Mouse (Mus musculus): ENCODE measurements around the gene Upf2. TPM values are rescaled to one million over a fixed set of nuclear protein-coding genes. Genes with fewer than 3 reads are reported as not detected.
"Not testable (repeated sequence)": the region's sequence is repeated elsewhere in the genome, so short reads cannot be mapped to it uniquely, and the experiment has no call there.

Gene Upf2
- polyA plus RNA-seq, 1 experiment from 2014 or later = 8.2 TPM

DNA sequence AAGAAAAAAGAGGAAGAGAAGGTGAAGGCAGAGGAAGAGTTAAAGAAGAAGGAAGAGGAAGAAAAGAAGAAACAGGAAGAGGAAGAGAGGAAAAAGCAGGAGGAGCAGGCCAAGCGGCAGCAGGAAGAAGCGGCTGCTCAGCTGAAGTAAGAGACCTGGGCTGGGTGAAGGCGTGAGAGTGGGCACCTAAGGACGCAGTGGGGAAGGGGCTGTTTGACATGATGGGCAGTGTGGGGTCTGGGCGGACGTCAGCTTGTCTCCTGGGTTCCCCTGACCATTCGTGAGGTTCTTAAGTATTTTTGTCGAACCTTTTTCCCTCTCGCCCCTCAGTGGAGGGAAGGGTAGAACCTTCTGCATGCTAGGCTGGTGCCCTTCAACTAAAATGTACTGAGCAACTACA, 6.4 kb downstream of the Upf2 start:
- 85% methylated on average over 9 of the region's 9 CpGs for WGBS
- Histone ChIP-seq H3K9me3 (no peaks in the 10 kb centered on the region), H3K27me3 (ENCODE audit: insufficient read depth, poor library complexity, severe bottlenecking) (no peaks in the 10 kb centered on the region), H3K4me1 (no peaks in the 10 kb centered on the region), H3K27ac (no peak overlapping the region), H3K36me3 (peaks cover 55% of the 10 kb centered on the region), H3K4me3 (no peak overlapping the region)
- no peak for DNase-seq (ENCODE audit: low spot score)

DNA sequence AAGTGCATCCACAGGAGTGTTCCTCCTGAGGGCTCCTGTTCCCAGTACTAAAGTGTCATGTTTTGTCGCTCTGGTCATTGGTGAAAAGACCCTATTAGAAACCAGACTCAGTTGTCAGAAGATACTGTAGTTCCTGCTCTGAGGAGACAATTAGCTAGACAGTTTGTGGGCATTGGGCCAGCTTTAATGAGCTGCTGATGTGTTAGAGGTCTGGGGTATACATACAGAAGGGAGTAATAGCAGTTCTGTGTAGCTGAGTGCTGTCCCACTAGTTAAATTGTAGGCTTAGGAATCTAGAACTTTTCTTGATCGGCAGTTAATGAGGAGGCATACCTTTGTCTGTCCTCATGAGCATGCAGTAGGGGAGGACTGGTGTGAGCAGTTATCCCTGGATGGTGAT, 11.0 kb downstream of the Upf2 start:
- H3K27ac ChIP-seq = no peak overlapping the region
- H3K4me3 ChIP-seq = no peak overlapping the region
- 89% methylated on average over 2 of the region's 2 CpGs for WGBS
- peaks cover 73% of the 10 kb centered on the region for H3K36me3 ChIP-seq
- DNase-seq (ENCODE audit: low spot score) = no peak
- H3K9me3 ChIP-seq = no peaks in the 10 kb centered on the region
- H3K27me3 ChIP-seq (ENCODE audit: insufficient read depth, poor library complexity, severe bottlenecking) = no peaks in the 10 kb centered on the region
- H3K4me1 ChIP-seq = no peaks in the 10 kb centered on the region

- not testable (repeated sequence) for H3K9me3 ChIP-seq; H3K27me3 ChIP-seq (ENCODE audit: insufficient read depth, poor library complexity, severe bottlenecking); H3K4me1 ChIP-seq; H3K4me3 ChIP-seq; H3K27ac ChIP-seq; DNase-seq (ENCODE audit: low spot score)
- peaks cover 58% of the 10 kb centered on the region for H3K36me3 ChIP-seq
- WGBS = 82% methylated on average over 4 of the region's 4 CpGs
These were observed 12.5 kb downstream of the Upf2 start for GRCm38 (mm10) chr2:5963729-5964128.

- no peak for DNase-seq (ENCODE audit: low spot score)
- Histone ChIP-seq H3K9me3 (no peaks in the 10 kb centered on the region), H3K4me1 (no peaks in the 10 kb centered on the region), H3K27ac (no peak overlapping the region), H3K4me3 (no peak overlapping the region), H3K27me3 (ENCODE audit: insufficient read depth, poor library complexity, severe bottlenecking) (no peaks in the 10 kb centered on the region), H3K36me3 (peaks cover 40% of the 10 kb centered on the region)
- WGBS = 89% methylated on average over 3 of the region's 3 CpGs
These were observed 14.7 kb downstream of the Upf2 start for GRCm38 (mm10) chr2:5965972-5966371.

DNA sequence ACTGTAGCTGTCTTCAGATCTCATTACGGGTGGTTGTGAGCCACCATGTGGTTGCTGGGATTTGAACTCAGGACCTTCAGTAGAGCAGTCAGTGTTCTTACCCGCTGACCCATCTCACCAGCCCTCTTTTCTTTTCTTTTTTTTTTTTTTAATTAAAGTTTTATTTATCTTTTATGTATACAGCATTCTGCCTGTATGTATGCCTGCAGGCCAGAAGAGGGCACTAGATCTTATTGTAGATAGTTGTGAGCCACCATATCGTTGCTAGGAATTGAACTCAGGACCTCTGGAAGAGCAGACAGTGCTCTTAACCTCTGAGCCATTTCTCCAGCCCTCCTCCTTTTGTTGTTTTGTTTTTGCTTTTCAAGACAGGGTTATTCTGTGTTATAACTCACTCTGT, 19.4 kb downstream of the Upf2 start:
- H3K9me3 ChIP-seq; H3K27ac ChIP-seq; DNase-seq (ENCODE audit: low spot score); H3K4me3 ChIP-seq; H3K4me1 ChIP-seq; H3K27me3 ChIP-seq (ENCODE audit: insufficient read depth, poor library complexity, severe bottlenecking): not testable (repeated sequence)
- 94% methylated on average over 3 of the region's 3 CpGs for WGBS
- peaks cover 26% of the 10 kb centered on the region for H3K36me3 ChIP-seq

DNA sequence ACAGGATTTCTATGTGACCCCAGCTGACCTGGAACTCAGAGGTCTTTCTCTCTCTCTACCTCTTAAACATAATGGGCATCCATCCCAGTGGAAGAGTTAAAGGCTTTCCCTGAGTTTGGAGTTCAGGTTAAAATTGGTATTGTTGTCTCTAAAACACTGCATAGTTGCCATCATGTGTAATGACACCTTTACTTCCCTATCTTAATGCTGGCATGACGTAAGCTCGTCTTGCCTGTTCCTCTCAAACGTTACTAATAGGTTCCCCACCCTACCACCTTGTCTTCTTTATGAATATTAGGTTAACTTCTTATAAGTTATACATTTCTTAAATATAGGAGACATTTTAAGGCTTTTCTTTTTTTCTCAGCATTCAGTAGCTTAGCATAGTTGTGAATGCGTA, 26.3 kb downstream of the Upf2 start:
- Histone ChIP-seq H3K4me3 (no peak overlapping the region), H3K36me3 (peaks cover 45% of the 10 kb centered on the region), H3K27me3 (ENCODE audit: insufficient read depth, poor library complexity, severe bottlenecking) (no peaks in the 10 kb centered on the region), H3K9me3 (no peaks in the 10 kb centered on the region), H3K4me1 (no peaks in the 10 kb centered on the region), H3K27ac (no peak overlapping the region)
- 90% methylated on average over 4 of the region's 4 CpGs for WGBS
- DNase-seq (ENCODE audit: low spot score) = no peak

DNA sequence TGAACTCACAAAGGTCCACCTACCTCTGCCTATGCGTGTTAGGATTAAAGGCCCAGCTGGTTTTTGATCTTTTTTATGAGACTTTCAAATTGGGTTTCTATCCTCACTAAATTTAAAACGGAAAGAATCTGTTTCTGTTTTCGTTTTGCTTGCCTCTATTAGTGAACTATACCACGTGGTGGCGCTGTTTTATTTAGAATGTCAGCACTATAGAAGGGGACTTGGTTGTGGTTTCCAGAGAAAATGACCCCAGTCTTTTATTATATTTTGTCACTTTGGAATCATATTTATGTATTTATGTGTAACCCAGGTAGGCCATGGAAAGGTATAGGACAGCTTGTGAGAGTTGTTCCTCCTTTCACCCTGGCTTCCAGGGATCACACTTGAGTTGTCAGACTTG, 44.3 kb downstream of the Upf2 start:
- no peaks in the 10 kb centered on the region for H3K27me3 ChIP-seq (ENCODE audit: insufficient read depth, poor library complexity, severe bottlenecking)
- H3K4me1 ChIP-seq = no peaks in the 10 kb centered on the region
- H3K9me3 ChIP-seq = no peaks in the 10 kb centered on the region
- no peak for DNase-seq (ENCODE audit: low spot score)
- peaks cover 20% of the 10 kb centered on the region for H3K36me3 ChIP-seq
- H3K27ac ChIP-seq = no peak overlapping the region
- WGBS = 22% methylated on average over 5 of the region's 5 CpGs
- no peak overlapping the region for H3K4me3 ChIP-seq

GRCm38 (mm10) chr2:6003949-6004348, 52.7 kb downstream of the Upf2 start:
- H3K4me3 ChIP-seq = no peak overlapping the region
- no peaks in the 10 kb centered on the region for H3K27me3 ChIP-seq (ENCODE audit: insufficient read depth, poor library complexity, severe bottlenecking)
- WGBS = 74% methylated on average over 3 of the region's 3 CpGs
- H3K27ac ChIP-seq = no peak overlapping the region
- peaks cover 14% of the 10 kb centered on the region for H3K36me3 ChIP-seq
- no peak for DNase-seq (ENCODE audit: low spot score)
- peaks cover 5% of the 10 kb centered on the region for H3K4me1 ChIP-seq
- no peaks in the 10 kb centered on the region for H3K9me3 ChIP-seq

- Histone ChIP-seq H3K9me3 (no peaks in the 10 kb centered on the region), H3K27me3 (ENCODE audit: insufficient read depth, poor library complexity, severe bottlenecking) (no peaks in the 10 kb centered on the region), H3K27ac (no peak overlapping the region), H3K4me1 (no peaks in the 10 kb centered on the region), H3K36me3 (peaks cover 38% of the 10 kb centered on the region), H3K4me3 (no peak overlapping the region)
- WGBS = 89% methylated on average over 5 of the region's 5 CpGs
- DNase-seq (ENCODE audit: low spot score) = no peak
These were observed 63.3 kb downstream of the Upf2 start for GRCm38 (mm10) chr2:6014532-6014931.

DNA sequence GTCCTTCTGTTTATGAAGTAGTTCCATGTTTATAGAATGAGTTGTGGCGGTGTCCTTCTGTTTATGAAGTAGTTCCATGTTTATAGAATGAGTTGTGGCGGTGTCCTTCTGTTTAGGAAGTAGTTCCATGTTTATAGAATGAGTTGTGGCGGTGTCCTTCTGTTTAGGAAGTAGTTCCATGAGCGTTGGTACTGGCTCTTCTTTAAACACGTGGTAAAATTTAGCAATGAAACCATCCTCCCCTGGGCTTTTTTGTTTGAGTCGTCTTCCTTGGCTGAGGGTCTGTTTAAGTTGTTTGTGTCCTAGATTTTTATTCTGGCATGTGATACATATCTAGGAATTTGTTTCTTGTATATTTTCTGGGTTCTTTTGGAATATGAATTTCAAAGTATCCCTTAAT, 63.9 kb downstream of the Upf2 start:
- not testable (repeated sequence) for H3K9me3 ChIP-seq; H3K27me3 ChIP-seq (ENCODE audit: insufficient read depth, poor library complexity, severe bottlenecking); H3K4me1 ChIP-seq; DNase-seq (ENCODE audit: low spot score); H3K27ac ChIP-seq; H3K4me3 ChIP-seq
- peaks cover 43% of the 10 kb centered on the region for H3K36me3 ChIP-seq
- 86% methylated on average over 6 of the region's 6 CpGs for WGBS

GRCm38 (mm10) chr2:6020570-6020969, 69.3 kb downstream of the Upf2 start:
- no peak overlapping the region for H3K27ac ChIP-seq
- no peaks in the 10 kb centered on the region for H3K4me1 ChIP-seq
- no peak for DNase-seq (ENCODE audit: low spot score)
- H3K27me3 ChIP-seq (ENCODE audit: insufficient read depth, poor library complexity, severe bottlenecking) = no peaks in the 10 kb centered on the region
- no peak overlapping the region for H3K4me3 ChIP-seq
- peaks cover 48% of the 10 kb centered on the region for H3K36me3 ChIP-seq
- H3K9me3 ChIP-seq = no peaks in the 10 kb centered on the region

GRCm38 (mm10) chr2:6042644-6043043, 91.4 kb downstream of the Upf2 start:
- peaks cover 4% of the 10 kb centered on the region; the same call in 1 of the 2 replicates for H3K4me1 ChIP-seq
- H3K27me3 ChIP-seq (ENCODE audit: insufficient read depth, poor library complexity, severe bottlenecking) = no peaks in the 10 kb centered on the region
- no peak overlapping the region for H3K4me3 ChIP-seq
- no peaks in the 10 kb centered on the region for H3K9me3 ChIP-seq
- peaks cover 18% of the 10 kb centered on the region for H3K36me3 ChIP-seq
- no peak overlapping the region for H3K27ac ChIP-seq
- WGBS = 87% methylated on average over 1 of the region's 1 CpGs
- no peak for DNase-seq (ENCODE audit: low spot score)

GRCm38 (mm10) chr2:6046796-6047195, 95.5 kb downstream of the Upf2 start:
- WGBS = 71% methylated on average over 7 of the region's 7 CpGs
- Histone ChIP-seq H3K4me1 (peaks cover 15% of the 10 kb centered on the region), H3K4me3 (no peak overlapping the region), H3K27ac (no peak overlapping the region), H3K9me3 (no peaks in the 10 kb centered on the region), H3K27me3 (ENCODE audit: insufficient read depth, poor library complexity, severe bottlenecking) (no peaks in the 10 kb centered on the region), H3K36me3 (peaks cover 32% of the 10 kb centered on the region)
- DNase-seq (ENCODE audit: low spot score) = no peak

- Histone ChIP-seq H3K4me1 (peaks cover 15% of the 10 kb centered on the region), H3K9me3 (no peaks in the 10 kb centered on the region), H3K27me3 (ENCODE audit: insufficient read depth, poor library complexity, severe bottlenecking) (no peaks in the 10 kb centered on the region), H3K4me3 (no peak overlapping the region), H3K27ac (peak overlapping the region; percentile 13; the same call in 1 of the 2 replicates), H3K36me3 (peaks cover 42% of the 10 kb centered on the region)
- DNase-seq (ENCODE audit: low spot score) = no peak
- 26% methylated on average over 4 of the region's 4 CpGs for WGBS
These were observed 97.3 kb downstream of the Upf2 start for GRCm38 (mm10) chr2:6048570-6048969.
